Mouse (Mus musculus) layer of hippocampus, adult 2 months (tissue): Measurements from ENCODE around the gene Bcat2. TPM values are rescaled to one million over a fixed set of nuclear protein-coding genes. Genes with fewer than 3 reads are reported as not detected.

Experiments
- DNase-seq, 2 experiments: peaks; one replicate each; pipeline ENCODE4 v3.0.0; 2022; ENCODE audit warnings: low spot score in 2 of 2
- H3K27ac ChIP-seq: fragments of 200-600 bp; 2 replicates; pipeline ENCODE4 v1.8.1; 2022
- H3K4me3 ChIP-seq: fragments of 200-600 bp; 2 replicates; pipeline ENCODE4 v1.8.1; 2022; ENCODE audit warnings: mild to moderate bottlenecking
- CTCF ChIP-seq: fragments of 200-600 bp; conservative IDR thresholded peaks from 2 replicates; pipeline ENCODE4 v1.8.1; 2022; ENCODE audit warnings: antibody characterized with exemption, mild to moderate bottlenecking, moderate library complexity
- total RNA-seq, 2 experiments: library from RNA; stranded (reverse); gene quantifications; 2 replicates each; pipeline ENCODE4 v1.2.3; 2021

The Bcat2 gene
- total RNA-seq, 2 experiments from 2014 or later, result 20.6 to 28.2 TPM

DNA sequence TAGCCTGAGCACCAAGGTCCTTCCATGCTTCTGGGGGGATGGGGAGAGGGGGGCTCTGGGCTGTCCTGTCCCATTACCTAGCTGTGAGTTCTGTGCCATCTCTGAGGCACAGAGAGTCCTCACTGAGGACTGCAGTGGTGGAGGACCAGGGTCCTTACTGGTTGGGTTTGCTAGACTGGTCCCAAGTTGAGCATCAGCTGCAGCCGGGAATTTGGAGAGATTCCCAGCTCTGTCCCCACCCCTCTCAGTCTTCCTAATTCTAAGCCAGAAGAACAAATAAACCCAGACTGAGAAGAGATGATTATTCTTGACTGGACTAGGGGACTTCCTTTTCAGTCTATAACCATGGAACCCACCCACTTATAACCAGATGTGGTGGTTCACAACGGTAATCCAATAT is 39.3 kb upstream of the Bcat2 start:
- DNase-seq, result no peak
- no peak for TF ChIP-seq CTCF
- Histone ChIP-seq H3K27ac (no peak overlapping the region), H3K4me3 (no peak overlapping the region)

DNA sequence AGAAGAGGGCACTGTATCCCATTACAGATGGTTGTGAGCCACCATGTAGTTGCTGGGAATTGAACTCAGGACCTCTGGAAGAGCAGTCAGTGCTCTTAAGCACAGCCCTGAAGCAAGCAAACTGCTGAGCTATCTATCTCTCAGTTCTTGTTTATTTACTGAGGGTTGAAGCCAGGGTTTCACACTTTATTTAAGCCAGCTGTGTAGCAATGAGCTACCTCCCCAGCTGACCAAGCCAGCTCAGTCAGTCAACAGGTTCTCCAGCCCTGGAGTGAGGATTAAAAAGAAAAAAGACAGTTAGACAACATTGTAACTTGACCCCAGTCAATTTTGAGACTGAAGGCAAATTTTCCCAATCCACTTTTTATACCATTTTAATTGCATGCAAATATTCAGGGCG is 34.3 kb upstream of the Bcat2 start:
- Histone ChIP-seq H3K4me3 (no peak overlapping the region), H3K27ac (no peak overlapping the region)
- DNase-seq, result no peak
- peak; percentile 27 for TF ChIP-seq CTCF

DNA sequence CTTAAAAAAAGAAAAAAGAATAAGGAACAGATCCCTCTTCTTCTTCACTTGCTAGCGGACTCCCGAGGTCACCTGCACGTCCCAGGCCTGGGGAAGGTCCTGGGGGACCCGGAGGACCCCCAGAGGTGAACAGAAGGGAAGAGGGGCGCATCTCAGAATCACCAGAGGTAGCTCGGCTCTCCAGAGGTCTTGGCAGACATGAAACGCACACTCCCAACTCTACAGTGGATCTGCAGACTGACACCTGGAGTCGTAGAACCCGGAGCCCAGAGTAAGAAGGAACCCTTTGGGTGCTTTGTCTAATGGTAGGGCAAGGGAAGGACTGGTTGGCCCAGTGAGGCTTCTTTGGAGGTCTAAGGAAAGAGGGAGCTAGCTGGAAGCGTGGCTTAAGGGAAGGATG is 32.4 kb upstream of the Bcat2 start:
- TF ChIP-seq CTCF, result no peak
- peak overlapping the region; percentile 87 for H3K27ac ChIP-seq
- DNase-seq, result no peak
- H3K4me3 ChIP-seq, result peak overlapping the region; percentile 77

DNA sequence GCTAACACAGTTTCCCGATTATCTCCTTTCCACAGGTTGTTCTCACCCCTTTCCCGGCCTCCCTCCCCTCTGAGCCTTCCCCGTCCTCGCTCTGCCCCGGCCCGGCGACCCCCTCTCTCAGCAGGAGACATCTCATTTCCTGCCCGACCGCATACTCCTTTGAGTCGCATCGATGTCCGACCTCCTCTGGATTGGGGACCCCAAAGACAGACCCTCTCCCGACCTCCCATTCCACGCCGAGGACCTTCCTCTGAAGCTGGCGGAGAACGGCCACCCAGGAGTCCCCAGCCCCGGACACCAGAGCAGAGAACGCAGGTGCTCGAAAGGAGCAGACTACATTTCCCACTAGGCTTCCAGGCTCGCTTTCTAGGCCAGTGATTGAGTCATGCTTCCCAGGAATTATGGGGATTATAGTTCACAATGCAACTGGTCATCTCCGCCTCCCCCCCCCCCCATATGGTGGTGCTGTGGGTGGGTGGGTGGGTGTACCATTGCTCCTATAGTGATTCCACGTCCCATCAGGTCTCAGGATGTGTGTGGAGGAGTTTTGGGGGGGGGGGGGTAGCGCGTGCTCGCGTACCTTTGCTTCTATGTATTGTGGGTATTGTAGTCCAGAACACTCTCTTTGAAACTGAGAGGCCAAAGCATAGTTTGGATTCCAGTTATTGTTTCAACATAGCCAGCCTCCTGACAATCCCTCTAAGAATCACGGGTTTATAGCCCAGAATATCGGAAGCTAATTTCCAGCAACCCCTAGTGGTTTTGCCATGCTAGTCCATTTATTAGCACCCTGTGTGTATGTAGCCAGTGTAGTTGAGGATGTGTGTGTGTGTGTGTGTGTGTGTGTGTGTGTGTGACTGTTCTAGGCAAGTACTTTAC is 31.6 kb upstream of the Bcat2 start:
- Histone ChIP-seq H3K27ac (peak overlapping the region; percentile 87), H3K4me3 (peak overlapping the region; percentile 77)
- TF ChIP-seq CTCF, result peak; percentile 57
- peak; percentile 68 to 70 for DNase-seq

DNA sequence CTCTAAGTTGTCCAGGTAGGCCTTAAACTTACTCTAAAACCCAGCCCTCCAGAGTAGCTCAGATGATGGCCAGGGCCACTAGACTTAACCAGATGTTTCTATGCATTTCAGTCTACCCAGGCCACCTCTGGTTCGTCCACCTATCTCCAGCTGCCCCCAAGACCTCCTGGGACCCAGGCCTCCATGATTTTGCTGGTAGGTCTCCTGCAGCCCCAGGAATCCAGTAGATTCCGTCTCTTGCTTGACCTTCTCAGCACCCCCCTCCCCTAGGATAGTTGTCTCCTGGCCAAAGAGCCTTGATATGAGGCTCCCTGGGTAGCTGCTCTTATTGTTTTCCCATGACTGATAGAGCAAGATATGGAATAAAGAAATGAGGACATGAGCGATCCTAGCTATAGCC is 30.9 kb upstream of the Bcat2 start:
- no peak overlapping the region for H3K4me3 ChIP-seq
- DNase-seq, result no peak
- TF ChIP-seq CTCF, result no peak
- no peak overlapping the region for H3K27ac ChIP-seq

DNA sequence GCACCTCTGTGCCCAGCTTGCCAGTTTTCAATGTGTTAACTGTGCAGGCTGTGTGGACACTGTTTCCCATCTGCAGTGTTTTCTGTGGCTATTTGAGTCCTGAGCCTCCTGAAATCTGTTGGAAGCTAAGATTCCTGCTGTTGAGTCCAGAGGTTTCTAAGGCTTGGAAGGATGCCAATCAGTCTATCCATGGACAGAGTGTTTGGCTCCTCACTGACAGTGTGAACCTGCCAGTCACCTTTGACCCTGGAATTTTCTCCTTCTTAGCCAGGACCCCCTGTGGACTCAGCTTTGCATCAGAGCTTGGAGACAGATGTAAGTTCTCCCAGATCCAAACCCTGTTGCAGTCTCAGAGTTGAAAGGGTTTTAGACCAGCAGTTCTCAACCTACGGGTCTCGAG is 29.7 kb upstream of the Bcat2 start:
- Histone ChIP-seq H3K4me3 (no peak overlapping the region), H3K27ac (no peak overlapping the region)
- TF ChIP-seq CTCF, result no peak
- DNase-seq, result no peak

DNA sequence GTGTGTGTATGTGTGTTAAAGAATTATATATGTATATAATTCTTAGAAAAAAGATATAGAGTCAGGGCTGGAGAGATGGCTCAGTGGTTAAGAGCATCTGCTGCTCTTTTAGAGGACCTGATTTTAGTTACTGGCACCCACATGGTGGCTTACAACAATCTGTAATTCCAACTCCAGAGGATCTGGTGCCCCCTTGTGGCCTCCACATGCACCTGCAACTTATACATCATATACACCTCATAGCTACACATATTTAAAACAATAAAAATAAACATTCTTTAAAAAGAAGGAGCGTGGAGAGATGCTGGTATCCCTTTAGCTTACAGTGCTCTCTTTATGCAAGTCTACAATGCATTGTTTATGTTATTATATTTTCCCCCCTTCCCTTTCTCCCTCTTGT is 25.4 kb upstream of the Bcat2 start:
- H3K27ac ChIP-seq, result no peak overlapping the region
- DNase-seq, result no peak
- peak; percentile 59 for TF ChIP-seq CTCF
- no peak overlapping the region for H3K4me3 ChIP-seq

DNA sequence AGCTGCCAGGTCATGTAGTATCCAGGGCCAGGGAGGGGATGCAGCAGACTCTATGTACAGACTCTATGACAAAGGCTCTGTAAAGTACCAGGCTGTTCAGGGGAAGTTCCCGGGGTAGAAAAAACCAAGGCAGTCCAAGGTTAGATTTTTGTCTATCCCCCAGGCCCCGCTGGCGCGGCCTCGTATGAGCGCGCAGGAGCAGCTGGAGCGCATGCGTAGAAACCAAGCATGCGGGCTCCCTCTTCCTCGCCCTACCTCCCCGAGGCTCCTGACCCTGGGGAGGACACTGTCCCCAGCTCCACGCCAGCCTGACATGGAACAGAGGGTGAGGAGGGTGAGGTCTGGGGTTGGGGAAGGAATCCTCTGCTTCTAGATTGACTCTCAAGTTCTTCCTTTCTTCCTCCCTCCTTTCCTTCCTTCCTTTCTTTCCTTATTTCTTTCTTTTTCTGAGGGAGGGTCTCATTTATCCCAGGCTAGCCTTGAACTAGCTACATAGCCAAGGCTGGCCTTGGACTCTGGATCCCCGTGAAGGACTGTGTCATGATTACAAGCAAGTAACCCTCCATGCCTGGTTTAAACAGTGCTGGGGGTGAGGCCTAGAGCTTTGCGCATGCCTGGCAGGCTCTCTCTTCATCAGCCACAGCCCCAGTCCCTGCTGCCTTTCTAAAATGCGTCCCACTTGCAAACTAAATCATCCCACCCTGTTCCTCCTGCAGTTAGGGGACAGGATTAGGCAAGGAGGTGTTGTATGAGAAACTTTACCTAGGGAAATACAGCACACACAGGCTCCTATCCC is 20.1 kb upstream of the Bcat2 start:
- no peak overlapping the region for H3K4me3 ChIP-seq
- H3K27ac ChIP-seq, result no peak overlapping the region

DNA sequence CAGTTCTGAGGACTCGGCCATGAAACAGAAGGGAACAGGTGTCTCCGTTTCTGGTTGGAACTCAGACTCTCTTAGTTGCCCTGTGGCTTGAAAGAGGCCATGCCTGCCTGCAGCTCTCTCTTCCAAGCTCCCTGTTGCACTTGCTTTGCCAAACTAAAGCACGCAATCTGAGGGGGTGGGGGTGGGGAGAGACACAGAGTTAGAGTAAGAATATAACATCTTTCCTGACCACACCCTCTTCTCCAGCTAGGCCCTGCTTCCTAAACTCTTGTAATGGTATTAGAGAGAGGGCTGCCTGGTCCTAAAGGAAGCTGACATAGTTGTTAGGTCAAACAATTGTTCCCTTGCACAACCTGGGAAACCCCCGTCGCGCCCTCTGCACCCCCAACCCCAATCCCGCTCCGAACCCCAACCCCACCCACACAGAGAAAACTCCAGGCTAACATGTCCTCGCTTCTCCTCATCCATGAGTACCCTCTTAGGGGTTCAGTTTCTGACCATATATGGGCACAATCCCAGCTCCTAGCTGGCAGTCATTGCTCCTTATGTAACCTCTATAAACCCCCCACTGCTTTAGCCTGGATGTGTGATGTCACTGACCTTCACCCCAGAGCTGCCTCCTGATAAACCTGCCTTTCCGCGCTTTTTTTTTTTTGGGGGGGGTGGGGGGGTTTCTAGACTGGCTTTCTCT is 19.0 kb upstream of the Bcat2 start:
- no peak for TF ChIP-seq CTCF
- Histone ChIP-seq H3K4me3 (no peak overlapping the region), H3K27ac (no peak overlapping the region)
- no peak for DNase-seq

More for the DNA sequence above, 20.1 kb upstream of the Bcat2 start:
- TF ChIP-seq CTCF, result no peak
- DNase-seq, result no peak

DNA sequence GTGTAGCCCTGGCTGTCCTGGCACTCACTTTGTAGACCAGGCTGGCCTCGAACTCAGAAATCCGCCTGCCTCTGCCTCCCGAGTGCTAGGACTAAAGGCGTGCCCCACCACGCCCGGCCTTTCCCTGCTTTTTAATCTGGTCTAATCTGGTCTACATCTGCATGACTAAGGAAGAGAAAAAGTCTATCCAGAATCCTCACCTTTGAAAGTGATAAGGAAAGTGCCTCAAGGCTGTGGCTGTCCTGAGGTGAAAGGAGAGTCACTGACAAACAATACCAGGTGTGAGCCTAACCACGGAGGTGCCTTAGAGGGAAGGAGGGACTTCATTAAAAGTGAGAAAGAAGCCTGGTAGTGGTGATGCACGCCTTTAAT is 18.5 kb upstream of the Bcat2 start:
- DNase-seq, result no peak
- no peak for TF ChIP-seq CTCF
- H3K4me3 ChIP-seq, result no peak overlapping the region
- no peak overlapping the region for H3K27ac ChIP-seq

DNA sequence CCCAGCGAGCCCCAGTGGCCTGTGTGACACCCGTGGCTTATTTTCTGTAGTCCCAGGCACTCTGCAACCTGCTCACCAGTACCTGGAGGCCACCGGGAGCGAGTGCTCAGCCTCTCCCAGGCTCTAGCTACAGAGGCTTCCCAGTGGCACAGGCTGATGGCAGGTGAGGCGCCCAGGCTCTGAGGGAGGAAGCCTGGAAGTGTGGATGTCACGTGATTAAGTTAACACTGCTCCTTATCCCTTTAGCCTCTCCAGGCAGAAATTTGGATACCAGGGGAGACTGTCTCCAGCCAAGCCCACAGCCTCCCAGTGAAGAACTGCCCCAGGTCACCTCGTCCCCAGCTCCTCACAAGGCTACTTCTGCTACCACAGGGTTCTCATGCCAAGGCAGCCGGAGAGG is 16.4 kb upstream of the Bcat2 start:
- TF ChIP-seq CTCF, result no peak
- Histone ChIP-seq H3K27ac (no peak overlapping the region), H3K4me3 (no peak overlapping the region)
- DNase-seq, result no peak

DNA sequence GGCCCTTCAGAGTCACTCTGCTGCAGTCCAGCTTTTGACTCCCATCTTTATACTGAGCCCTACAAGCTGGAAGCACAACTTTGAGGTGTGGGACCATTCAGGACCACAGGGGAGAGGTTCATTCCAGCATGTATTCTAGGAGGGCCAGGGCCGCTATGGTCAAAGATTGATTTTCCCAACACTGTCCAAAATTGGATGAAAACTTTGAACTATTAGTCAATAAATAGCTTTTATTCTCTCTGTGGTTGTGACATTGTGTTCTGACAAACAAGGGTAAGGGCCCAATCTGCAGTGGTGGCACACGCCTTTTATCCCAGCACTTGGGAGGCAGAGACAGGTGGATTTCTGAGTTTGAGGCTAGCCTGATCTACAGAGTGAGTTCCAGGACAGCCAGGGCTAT is 16.0 kb upstream of the Bcat2 start:
- DNase-seq, result no peak
- TF ChIP-seq CTCF, result no peak

DNA sequence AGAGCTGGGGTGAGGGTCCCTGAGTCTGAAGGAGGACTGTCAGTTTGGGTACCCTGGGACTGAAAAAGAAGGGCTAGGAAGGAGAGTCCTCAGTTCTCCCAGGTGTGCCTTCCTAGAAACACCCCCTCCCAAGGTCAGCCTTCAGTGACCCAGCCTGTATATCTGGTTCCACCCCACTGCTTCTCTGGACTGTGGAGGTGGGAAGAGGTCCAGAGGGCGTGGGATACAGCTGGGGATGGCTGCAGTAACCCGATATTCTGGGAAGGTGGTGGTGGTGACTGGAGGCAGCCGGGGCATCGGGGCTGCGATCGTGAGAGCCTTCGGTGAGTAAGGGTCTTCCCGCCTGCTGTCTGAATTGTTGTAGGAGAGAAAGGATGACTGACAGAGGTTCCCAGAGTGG is 15.2 kb upstream of the Bcat2 start, which contains the start of gene Hsd17b14:
TSS of gene Hsd17b14 (plus strand) at position 150 of the 400 bp plus-strand sequence.
- no peak for DNase-seq
- Histone ChIP-seq H3K4me3 (no peak within 1 kb of the TSS), H3K27ac (no peak within 1 kb of the TSS)
- no peak for TF ChIP-seq CTCF

More for the DNA sequence above, 16.0 kb upstream of the Bcat2 start:
- no peak overlapping the region for H3K4me3 ChIP-seq
- H3K27ac ChIP-seq, result no peak overlapping the region
